Mouse (Mus musculus): ENCODE results near the gene Fahd1. TPM values are rescaled to one million over a fixed set of nuclear protein-coding genes. Genes with fewer than 3 reads are reported as not detected.

Fahd1 gene
- polyA plus RNA-seq, 1 experiment from 2014 or later: 34.5 TPM

DNA sequence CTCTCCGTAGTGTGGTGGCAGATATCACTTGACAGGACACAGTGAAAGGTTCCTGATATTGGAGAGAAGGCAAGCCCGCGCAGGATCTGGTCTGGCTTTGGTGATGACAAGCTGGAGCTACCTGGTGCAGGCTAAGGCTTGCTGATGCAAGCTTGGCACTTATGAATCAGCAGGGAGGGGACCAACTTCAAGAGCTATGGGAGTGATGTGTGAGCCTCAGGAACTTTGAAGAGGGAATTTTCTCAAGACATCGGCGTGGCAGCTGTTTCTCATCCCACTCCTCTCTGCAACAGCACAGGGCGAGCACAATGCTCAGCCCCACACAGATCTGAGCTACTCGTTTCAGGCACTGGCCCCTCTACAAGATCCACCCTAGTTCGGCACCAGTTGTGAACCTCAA lies 10.3 kb downstream of the Fahd1 start, which contains the start of gene Hagh:
Gene Hagh (plus strand): TSS at position 302 of the 400 bp plus-strand sequence.
- WGBS: 52% methylated on average over 8 of the region's 8 CpGs
- Histone ChIP-seq H3K27me3 (replicated peaks) (peaks cover 4% of the 10 kb centered on the region; the same call in 1 of the 2 replicates), H3K4me2 (no peak within 1 kb of the TSS), H3K9ac (no peak within 1 kb of the TSS), H3K9me3 (no peaks in the 10 kb centered on the region), H3K4me3 (replicated peaks) (no peak within 1 kb of the TSS), H3K36me3 (no peaks in the 10 kb centered on the region), H3K27ac (peak within 1 kb of the TSS; percentile 67; the same call in 1 of the 2 replicates), H3K4me1 (no peaks in the 10 kb centered on the region)
- ATAC-seq (ENCODE audit: insufficient read depth, low FRiP score, low read depth): no peak

DNA sequence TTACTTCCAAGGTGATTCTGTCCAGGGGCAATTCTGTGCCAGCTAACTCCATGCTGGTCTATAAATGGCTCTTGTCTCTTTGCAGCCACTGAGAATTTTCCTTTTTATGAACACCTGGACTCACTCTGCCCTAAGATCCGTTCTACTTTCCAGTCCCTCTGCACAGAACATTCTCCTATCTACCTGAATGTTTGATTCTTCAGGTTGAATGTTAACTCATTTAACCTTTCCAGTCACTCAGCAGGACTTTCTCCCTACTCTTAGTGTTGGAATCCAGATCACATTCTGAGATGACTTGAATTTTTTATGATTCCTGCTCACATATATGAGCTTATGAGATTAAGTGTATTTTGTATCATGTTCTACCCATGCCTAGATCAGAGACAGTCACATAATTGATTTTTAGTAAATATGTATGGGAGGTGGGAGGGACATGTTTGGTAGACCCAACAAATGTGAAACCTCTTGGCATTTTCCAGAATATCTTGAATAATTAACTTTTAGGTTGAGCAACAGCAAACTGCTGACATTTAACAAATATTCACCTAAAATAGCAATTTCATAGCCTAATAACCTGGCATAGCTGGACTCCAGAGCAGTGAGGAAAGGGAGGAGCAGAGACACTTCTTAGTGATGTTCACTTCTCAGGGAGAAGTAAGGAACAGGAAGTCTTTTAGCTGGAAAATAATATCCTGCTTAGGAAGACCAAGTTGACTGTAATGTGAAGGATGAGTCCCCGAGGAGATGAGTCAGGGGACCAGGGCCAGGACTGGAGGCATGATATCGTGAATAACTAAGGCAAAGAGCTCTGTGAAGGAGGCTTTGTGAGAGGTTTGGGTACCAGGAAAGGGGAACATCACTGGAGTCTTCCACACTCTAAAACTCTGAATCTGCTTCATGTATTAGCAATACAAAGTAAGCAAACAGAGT lies 28.5 kb downstream of the Fahd1 start:
- no peak for ATAC-seq (ENCODE audit: insufficient read depth, low FRiP score, low read depth)

DNA sequence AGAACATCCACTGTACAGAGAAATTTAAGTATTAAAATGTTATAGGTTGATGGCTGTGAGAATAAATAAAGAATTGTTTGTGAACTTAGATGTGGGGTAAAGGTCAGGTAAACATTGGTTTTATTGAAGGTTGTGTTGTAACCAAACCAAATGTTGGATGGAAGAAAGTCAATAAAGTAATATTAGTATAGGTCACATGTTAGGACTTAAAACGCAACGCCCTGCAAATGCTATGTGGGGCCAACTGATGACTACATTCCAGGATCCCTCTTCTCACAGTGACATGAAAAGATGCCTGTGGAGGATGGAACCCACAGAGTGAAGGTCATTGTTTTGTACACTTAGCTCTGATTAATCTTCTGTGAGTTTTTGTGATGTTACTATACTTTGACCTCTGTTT lies 30.7 kb downstream of the Fahd1 start:
- 61% methylated on average over 2 of the region's 2 CpGs for WGBS
- Histone ChIP-seq H3K4me1 (no peaks in the 10 kb centered on the region), H3K9ac (no peak overlapping the region), H3K9me3 (no peaks in the 10 kb centered on the region), H3K27me3 (replicated peaks) (no peaks in the 10 kb centered on the region), H3K4me3 (replicated peaks) (no peak overlapping the region), H3K36me3 (no peaks in the 10 kb centered on the region), H3K4me2 (no peak overlapping the region), H3K27ac (no peak overlapping the region)
- no peak for ATAC-seq (ENCODE audit: insufficient read depth, low FRiP score, low read depth)

More for the DNA sequence above, 28.5 kb downstream of the Fahd1 start:
- Histone ChIP-seq H3K9ac (no peak overlapping the region), H3K4me1 (no peaks in the 10 kb centered on the region), H3K4me2 (no peak overlapping the region), H3K27ac (no peak overlapping the region), H3K36me3 (no peaks in the 10 kb centered on the region), H3K4me3 (replicated peaks) (no peak overlapping the region), H3K9me3 (no peaks in the 10 kb centered on the region), H3K27me3 (replicated peaks) (0 out of 2 replicates have a peak, but pooled peaks cover 3% of the 10 kb centered on the region)
- 51% methylated on average over 3 of the region's 3 CpGs for WGBS

DNA sequence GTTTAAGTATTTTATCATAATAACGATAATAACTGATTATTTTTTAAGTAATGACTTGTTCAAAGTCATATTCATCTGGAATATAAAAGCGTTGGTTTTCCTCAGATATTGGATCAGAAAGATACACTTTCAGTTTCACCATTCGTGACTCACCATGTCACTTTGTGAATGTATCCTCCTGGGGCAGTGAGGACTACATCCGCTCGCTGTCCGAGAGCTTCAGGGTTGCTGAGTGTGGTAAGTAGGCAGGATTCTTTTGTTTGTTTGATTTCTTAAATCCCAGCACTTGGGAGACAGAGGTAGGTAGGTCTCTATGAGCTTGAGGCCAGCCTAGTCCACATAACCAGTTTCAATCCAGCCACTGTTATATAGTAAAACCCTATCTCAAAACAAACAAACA lies 32.0 kb downstream of the Fahd1 start:
- Histone ChIP-seq H3K27ac (no peak overlapping the region), H3K9me3 (no peaks in the 10 kb centered on the region), H3K36me3 (no peaks in the 10 kb centered on the region), H3K4me1 (no peaks in the 10 kb centered on the region), H3K27me3 (replicated peaks) (no peaks in the 10 kb centered on the region), H3K4me2 (no peak overlapping the region), H3K9ac (no peak overlapping the region), H3K4me3 (replicated peaks) (no peak overlapping the region)
- WGBS: 46% methylated on average over 6 of the region's 6 CpGs
- ATAC-seq (ENCODE audit: insufficient read depth, low FRiP score, low read depth): no peak

DNA sequence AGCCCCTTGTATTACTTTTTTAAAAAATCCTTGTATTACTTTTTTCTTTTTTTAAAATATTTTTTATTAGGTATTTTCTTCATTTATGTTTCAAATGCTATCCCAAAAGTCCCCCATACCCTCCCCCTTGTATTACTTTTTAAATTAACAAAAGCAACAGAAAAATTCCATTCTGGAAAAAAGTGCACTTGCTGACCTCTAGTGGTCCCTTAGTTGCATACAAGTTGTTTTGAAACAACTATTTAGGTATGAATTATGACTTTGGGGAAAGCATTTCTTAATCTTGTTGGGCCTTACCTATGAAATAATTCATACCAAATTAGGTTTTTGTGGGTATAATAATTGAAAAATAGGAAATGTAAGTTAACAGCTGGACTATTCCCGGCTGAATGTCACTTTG lies 32.7 kb downstream of the Fahd1 start:
- Histone ChIP-seq H3K36me3 (no peaks in the 10 kb centered on the region), H3K27me3 (replicated peaks) (no peaks in the 10 kb centered on the region), H3K27ac (no peak overlapping the region), H3K9me3 (no peaks in the 10 kb centered on the region), H3K4me2 (no peak overlapping the region), H3K4me1 (no peaks in the 10 kb centered on the region), H3K9ac (no peak overlapping the region), H3K4me3 (replicated peaks) (no peak overlapping the region)
- ATAC-seq (ENCODE audit: insufficient read depth, low FRiP score, low read depth): no peak
- 31% methylated on average over 1 of the region's 1 CpGs for WGBS

DNA sequence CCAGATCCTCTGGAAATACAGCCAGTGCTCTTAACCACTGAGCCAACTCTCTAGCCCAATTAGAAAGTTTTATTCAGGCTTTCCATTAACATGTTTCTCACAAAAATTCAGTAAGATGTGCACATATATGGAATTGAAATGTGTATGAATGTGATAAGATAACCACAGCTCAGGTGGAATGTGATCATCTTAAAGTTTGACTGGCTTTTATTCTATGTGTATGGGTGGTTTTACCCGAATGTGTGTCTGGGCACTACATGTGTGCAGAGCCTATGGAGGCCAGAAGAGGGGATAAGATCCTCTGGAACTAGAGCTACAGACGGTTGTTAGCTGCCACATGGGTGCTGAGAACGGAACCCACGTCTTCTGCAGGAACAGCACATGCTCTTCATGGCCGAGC lies 34.9 kb downstream of the Fahd1 start:
- no peak for ATAC-seq (ENCODE audit: insufficient read depth, low FRiP score, low read depth)
- no peak overlapping the region for H3K9ac ChIP-seq
- 78% methylated on average over 5 of the region's 5 CpGs for WGBS

DNA sequence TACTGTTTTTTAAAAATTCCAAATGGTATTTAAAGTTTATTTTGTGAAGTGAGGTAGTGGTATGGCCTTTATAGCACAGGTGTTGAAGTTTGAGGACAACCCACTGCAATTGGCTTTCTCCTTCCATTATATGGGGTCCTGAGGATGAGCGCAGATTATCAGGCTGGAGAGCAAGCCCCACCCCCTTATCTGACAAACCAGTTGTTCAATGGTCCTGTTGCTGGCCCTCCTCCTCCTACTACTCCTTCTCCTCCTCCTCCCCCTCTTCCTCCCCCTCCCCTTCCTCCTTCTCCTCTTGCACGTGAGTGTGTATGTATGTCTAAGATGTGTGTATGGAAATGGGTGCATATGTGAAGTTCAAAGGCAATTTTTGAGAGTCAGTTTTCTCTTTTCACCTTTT lies 37.9 kb downstream of the Fahd1 start:
- Histone ChIP-seq H3K4me3 (replicated peaks) (no peak overlapping the region), H3K27ac (no peak overlapping the region), H3K9ac (no peak overlapping the region), H3K9me3 (no peaks in the 10 kb centered on the region), H3K36me3 (no peaks in the 10 kb centered on the region), H3K4me2 (no peak overlapping the region), H3K27me3 (replicated peaks) (0 out of 2 replicates have a peak, but pooled peaks cover 5% of the 10 kb centered on the region), H3K4me1 (no peaks in the 10 kb centered on the region)
- 36% methylated on average over 2 of the region's 2 CpGs for WGBS
- ATAC-seq (ENCODE audit: insufficient read depth, low FRiP score, low read depth): peak; percentile 43; the same call in 1 of the 2 replicates

More for the DNA sequence above, 34.9 kb downstream of the Fahd1 start:
- H3K36me3 ChIP-seq: no peaks in the 10 kb centered on the region
- H3K27me3 ChIP-seq (replicated peaks): no peaks in the 10 kb centered on the region
- no peaks in the 10 kb centered on the region for H3K4me1 ChIP-seq
- H3K4me3 ChIP-seq (replicated peaks): no peak overlapping the region
- H3K4me2 ChIP-seq: no peak overlapping the region
- H3K9me3 ChIP-seq: no peaks in the 10 kb centered on the region
- no peak overlapping the region for H3K27ac ChIP-seq

DNA sequence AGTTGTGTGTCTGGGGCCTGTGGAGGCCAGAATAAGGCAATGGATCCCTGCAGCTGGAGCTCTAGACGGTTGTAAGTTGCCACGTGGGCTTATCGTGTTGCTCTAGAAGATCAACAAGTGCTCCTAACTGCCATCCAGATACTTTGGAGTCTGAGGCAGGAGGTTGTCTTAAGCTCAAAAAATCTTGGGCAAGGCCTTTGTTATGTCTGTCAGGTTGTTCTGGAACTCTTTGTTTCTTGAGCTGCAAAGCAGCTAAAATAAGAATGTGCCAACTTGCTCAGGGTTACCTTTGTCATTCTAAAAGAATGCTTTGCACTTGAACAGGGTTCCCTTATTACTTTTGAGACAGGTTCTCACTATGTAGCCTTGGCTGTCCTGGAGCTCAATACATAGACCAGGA lies 39.0 kb downstream of the Fahd1 start:
- H3K9ac ChIP-seq: no peak overlapping the region
- 0 out of 2 replicates have a peak, but pooled peaks cover 5% of the 10 kb centered on the region for H3K27me3 ChIP-seq (replicated peaks)
- no peak overlapping the region for H3K4me2 ChIP-seq
- no peaks in the 10 kb centered on the region for H3K36me3 ChIP-seq
- 75% methylated on average over 3 of the region's 3 CpGs for WGBS
- H3K4me1 ChIP-seq: no peaks in the 10 kb centered on the region
- ATAC-seq (ENCODE audit: insufficient read depth, low FRiP score, low read depth): no peak
- no peak overlapping the region for H3K27ac ChIP-seq
- no peak overlapping the region for H3K4me3 ChIP-seq (replicated peaks)
- H3K9me3 ChIP-seq: no peaks in the 10 kb centered on the region

DNA sequence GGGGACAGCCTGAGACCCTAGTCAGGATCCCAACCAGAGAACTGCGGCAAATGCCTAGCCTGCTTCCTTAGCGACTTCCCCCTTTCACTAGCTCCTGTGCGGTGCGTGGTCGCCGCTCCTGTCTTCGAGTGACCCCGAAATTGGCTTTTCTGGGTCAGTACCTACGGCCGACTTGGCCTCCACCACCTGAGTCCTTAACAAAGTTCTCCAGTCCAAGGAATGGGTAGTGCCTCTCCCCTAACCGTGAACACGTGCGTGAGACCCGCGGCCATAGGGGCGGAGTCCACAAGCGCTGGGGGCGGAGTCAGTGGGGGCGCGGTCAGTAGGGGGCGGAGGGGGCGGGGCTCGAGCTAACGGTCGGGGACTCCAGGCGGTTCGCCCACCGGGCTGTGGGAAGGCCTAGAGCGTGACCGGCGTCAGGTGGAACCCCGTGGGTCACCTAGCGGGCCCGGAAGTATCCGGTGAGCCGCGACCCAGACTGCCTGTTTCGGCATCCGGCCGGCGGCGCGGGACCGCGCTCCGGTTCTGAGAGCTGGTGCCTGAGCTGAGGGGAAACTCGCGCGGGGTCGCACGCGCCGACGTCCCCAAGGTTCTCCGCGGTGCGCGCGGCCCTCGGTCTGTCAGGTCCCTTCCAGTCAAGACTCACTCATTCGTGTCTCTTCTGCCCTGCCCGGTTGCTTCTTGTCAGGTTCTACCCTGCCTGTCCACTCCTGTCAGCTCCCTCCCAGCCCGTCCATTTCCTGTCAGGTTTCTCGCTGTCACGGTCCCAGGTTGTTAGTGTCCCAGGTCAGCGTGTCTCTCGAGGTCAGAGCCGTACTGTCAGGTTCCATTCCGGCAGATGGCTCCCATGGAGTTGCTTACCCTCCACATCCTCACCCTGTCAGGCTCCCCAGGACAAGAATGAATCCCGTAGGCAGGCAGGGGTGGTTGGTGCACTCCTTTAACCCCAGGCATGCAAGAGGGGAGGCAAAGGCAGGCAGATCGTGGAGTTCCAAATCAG lies 45.9 kb downstream of the Fahd1 start, which contains the start of gene Meiob:
Gene Meiob (plus strand): TSS at position 338 of the 1,000 bp plus-strand sequence.
- peak within 1 kb of the TSS; percentile 69 for H3K4me3 ChIP-seq (replicated peaks)
- no peaks in the 10 kb centered on the region for H3K36me3 ChIP-seq
- ATAC-seq (ENCODE audit: insufficient read depth, low FRiP score, low read depth): peak; percentile 88
- H3K4me1 ChIP-seq: 0 out of 2 replicates have a peak, but pooled peaks cover 5% of the 10 kb centered on the region
- H3K27me3 ChIP-seq (replicated peaks): peaks cover 17% of the 10 kb centered on the region
- peak within 1 kb of the TSS; percentile 52 for H3K9ac ChIP-seq
- H3K9me3 ChIP-seq: no peaks in the 10 kb centered on the region
- peak within 1 kb of the TSS; percentile 96 for H3K4me2 ChIP-seq
- under 1% methylated on average over 67 of the region's 71 CpGs for WGBS
- no peak within 1 kb of the TSS for H3K27ac ChIP-seq

DNA sequence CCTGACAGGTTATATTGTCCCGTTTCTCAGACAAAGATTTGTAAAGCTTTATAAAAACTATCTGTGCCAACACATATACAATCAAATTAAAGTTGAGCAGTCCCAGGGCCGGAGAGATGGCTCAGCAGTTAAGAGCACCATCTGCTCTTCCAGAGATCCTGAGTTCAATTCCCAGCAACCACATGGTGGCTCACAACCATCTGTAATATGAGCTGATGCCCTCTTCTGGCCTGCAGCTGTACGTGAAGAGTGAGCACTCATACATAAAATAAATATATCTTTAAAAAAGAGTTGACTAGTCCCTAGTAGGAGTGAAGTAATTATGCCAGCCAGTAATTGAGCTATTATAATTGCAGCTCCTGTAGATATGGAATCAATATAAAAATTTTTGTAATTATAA lies 49.6 kb downstream of the Fahd1 start:
- Histone ChIP-seq H3K4me1 (0 out of 2 replicates have a peak, but pooled peaks cover 5% of the 10 kb centered on the region), H3K27ac (no peak overlapping the region), H3K9me3 (no peaks in the 10 kb centered on the region), H3K4me3 (replicated peaks) (no peak overlapping the region), H3K27me3 (replicated peaks) (peaks cover 12% of the 10 kb centered on the region), H3K9ac (no peak overlapping the region), H3K4me2 (no peak overlapping the region), H3K36me3 (no peaks in the 10 kb centered on the region)
- 54% methylated on average over 3 of the region's 3 CpGs for WGBS
- no peak for ATAC-seq (ENCODE audit: insufficient read depth, low FRiP score, low read depth)

DNA sequence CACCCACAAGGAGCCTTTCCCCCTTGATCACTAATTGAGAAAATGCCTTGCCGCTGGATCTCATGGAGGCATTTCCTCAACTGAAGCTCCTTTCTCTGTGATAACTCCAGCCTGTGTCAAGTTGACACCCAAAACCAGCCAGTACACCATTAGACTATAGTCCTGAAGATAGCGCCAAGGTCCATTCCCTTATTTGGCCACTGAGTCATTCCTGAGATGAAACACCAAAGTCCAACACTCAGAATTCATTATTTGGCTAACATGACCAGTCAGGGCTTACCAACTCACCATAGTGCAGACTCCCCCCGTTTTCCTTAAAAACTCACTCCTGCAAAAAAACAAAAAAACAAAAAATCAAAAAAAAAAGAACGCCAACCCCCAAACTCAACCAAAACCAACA lies 50.7 kb downstream of the Fahd1 start:
- H3K9me3 ChIP-seq: no peaks in the 10 kb centered on the region
- H3K36me3 ChIP-seq: no peaks in the 10 kb centered on the region
- no peak overlapping the region for H3K27ac ChIP-seq
- H3K27me3 ChIP-seq (replicated peaks): peaks cover 4% of the 10 kb centered on the region
- WGBS: 91% methylated on average over 4 of the region's 4 CpGs
- H3K9ac ChIP-seq: no peak overlapping the region
- no peak overlapping the region for H3K4me2 ChIP-seq
- 0 out of 2 replicates have a peak, but pooled peaks cover 2% of the 10 kb centered on the region for H3K4me1 ChIP-seq
- no peak overlapping the region for H3K4me3 ChIP-seq (replicated peaks)
- no peak for ATAC-seq (ENCODE audit: insufficient read depth, low FRiP score, low read depth)
